Mouse (Mus musculus) liver, embryonic 11.5 days (tissue): ENCODE measurements around the gene Pgam5. TPM values are rescaled to one million over a fixed set of nuclear protein-coding genes. Genes with fewer than 3 reads are reported as not detected.

Source experiments
- ATAC-seq: fragments of 200-750 bp; cut with Nextera tagmentation; replicated peaks from 2 replicates; pipeline ENCODE4 v1.8.0; 2017; ENCODE audit warnings: moderate number of reproducible peaks, mild to moderate bottlenecking, moderate TSS enrichment, moderate library complexity; ENCODE audit not compliant: low FRiP score
- DNase-seq: peaks from one replicate; pipeline ENCODE4 v3.0.0-alpha.2; 2017; ENCODE audit warnings: low spot score
- H3K27ac ChIP-seq: fragments of 300-500 bp; sonication (generic); 2 replicates; pipeline ENCODE4 v1.5.1; 2014; ENCODE audit warnings: mild to moderate bottlenecking, low read depth, low read length, control low read depth
- H3K27me3 ChIP-seq: fragments of 300-500 bp; sonication (generic); replicated peaks from 2 replicates; pipeline ENCODE4 v1.6.1; 2014; ENCODE audit warnings: low read length, mixed read lengths; ENCODE audit not compliant: control insufficient read depth, insufficient read depth
- H3K36me3 ChIP-seq: fragments of 300-500 bp; sonication (generic); 2 replicates; pipeline ENCODE4 v1.6.1; 2014; ENCODE audit warnings: mild to moderate bottlenecking, low read length, moderate library complexity, mixed read lengths; ENCODE audit not compliant: control insufficient read depth, insufficient read depth
- H3K4me1 ChIP-seq: fragments of 300-500 bp; sonication (generic); replicated peaks from 2 replicates; pipeline ENCODE4 v1.6.1; 2014; ENCODE audit warnings: low read length, mixed read lengths; ENCODE audit not compliant: control insufficient read depth, insufficient read depth
- H3K4me2 ChIP-seq: fragments of 300-500 bp; sonication (generic); 2 replicates; pipeline ENCODE4 v1.6.1; 2014; ENCODE audit warnings: mild to moderate bottlenecking, control low read depth, moderate library complexity
- H3K4me3 ChIP-seq: fragments of 300-500 bp; sonication (generic); 2 replicates; pipeline ENCODE4 v1.5.1; 2014; ENCODE audit warnings: low read depth, low read length, control low read depth
- H3K9ac ChIP-seq: fragments of 300-500 bp; sonication (generic); 2 replicates; pipeline ENCODE4 v1.6.1; 2014; ENCODE audit warnings: low read depth, low read length, control low read depth
- H3K9me3 ChIP-seq: fragments of 300-500 bp; sonication (generic); 2 replicates; pipeline ENCODE4 v1.6.1; 2016; ENCODE audit warnings: low read length, inconsistent platforms, mixed read lengths; ENCODE audit not compliant: control insufficient read depth
- WGBS: fragments of 180-500 bp; shearing (Covaris S2); extraction: QIAGEN DNeasy Blood & Tissue Kit; methylation state at CpG from one replicate; pipeline ENCODE4 v1.1.7; 2014; 5-methylcytosine and 5-hydroxymethylcytosine counted together
- polyA plus RNA-seq: library from polyadenylated mRNA; unstranded; fragments of >200 nt; fragmentation: Nextera tagmentation; extraction: Ambion mirVana; gene quantifications from 2 replicates; pipeline ENCODE4 v1.2.1, GENCODE M21; 2014

The Pgam5 gene
- polyA plus RNA-seq, 1 experiment from 2014 or later = 78.2 TPM

GRCm38 (mm10) chr5:110266941-110267340, 2.8 kb downstream of the Pgam5 start:
- Histone ChIP-seq H3K4me1 (peaks cover 7% of the 10 kb centered on the region), H3K27ac (no peak overlapping the region), H3K9ac (no peak overlapping the region), H3K4me3 (no peak overlapping the region), H3K9me3 (no peaks in the 10 kb centered on the region), H3K4me2 (no peak overlapping the region), H3K36me3 (peaks cover 25% of the 10 kb centered on the region), H3K27me3 (no peaks in the 10 kb centered on the region)
- WGBS = 87% methylated on average over 4 of the region's 4 CpGs
- ATAC-seq (no peak), DNase-seq (no peak)

- no peak overlapping the region for H3K4me3 ChIP-seq
- H3K9ac ChIP-seq = no peak overlapping the region
- ATAC-seq (no peak), DNase-seq (no peak)
- H3K27me3 ChIP-seq = no peaks in the 10 kb centered on the region
- H3K27ac ChIP-seq = no peak overlapping the region
- no peak overlapping the region for H3K4me2 ChIP-seq
- H3K9me3 ChIP-seq = no peaks in the 10 kb centered on the region
- H3K36me3 ChIP-seq = peaks cover 52% of the 10 kb centered on the region
- WGBS = 79% methylated on average over 2 of the region's 2 CpGs
- H3K4me1 ChIP-seq = no peaks in the 10 kb centered on the region
Observed at GRCm38 (mm10) chr5:110244091-110244490, 25.6 kb downstream of the Pgam5 start.

DNA sequence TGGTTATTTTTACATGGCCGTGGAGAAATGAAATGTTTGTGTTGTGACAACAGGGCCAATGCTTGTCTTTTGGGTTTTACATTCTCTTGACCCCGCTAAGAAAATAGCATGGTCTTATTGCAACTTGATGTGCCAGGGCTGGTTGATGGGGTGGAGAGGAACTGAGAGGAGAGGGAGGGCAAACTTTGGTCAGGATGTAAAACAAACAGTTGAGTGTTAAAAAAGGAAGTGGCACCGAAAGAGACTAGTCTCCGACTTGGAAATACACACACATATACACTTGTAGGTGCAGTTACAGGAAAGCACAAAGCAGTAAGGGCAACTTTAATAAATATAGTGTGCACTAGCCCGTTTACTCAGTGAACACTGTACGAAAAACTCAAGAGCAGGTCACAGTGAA, 37.4 kb downstream of the Pgam5 start:
- DNase-seq (no peak), ATAC-seq (no peak)
- Histone ChIP-seq H3K4me3 (peak overlapping the region; percentile 96), H3K36me3 (peaks cover 9% of the 10 kb centered on the region), H3K4me2 (peak overlapping the region; percentile 77), H3K27me3 (no peaks in the 10 kb centered on the region), H3K4me1 (peaks cover 8% of the 10 kb centered on the region), H3K9me3 (no peaks in the 10 kb centered on the region), H3K9ac (no peak overlapping the region), H3K27ac (no peak overlapping the region)
- WGBS = 69% methylated on average over 6 of the region's 6 CpGs

DNA sequence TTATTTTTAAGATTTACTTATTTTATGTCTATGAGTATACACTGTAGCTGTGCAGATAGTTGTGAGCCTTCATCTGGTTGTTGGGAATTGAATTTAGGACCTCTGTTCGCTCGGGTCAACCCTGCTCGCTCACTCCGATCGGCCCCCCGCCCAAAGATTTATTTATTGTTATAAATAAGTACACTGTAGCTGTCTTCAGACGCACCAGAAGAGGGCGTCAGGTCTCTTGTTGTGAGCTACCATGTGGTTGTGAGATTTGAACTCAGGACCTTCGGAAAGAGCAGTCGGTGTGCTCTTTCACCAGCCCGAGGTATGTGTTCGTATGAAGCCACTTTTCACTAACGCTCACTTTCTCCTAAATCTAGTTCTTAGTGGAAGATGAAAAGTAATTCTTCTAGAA, 38.1 kb downstream of the Pgam5 start:
- ATAC-seq (0 out of 2 replicates have a peak, but pooled peaks have one; percentile 4), DNase-seq (no peak)
- WGBS = 35% methylated on average over 13 of the region's 13 CpGs
- H3K4me2 ChIP-seq = peak overlapping the region; percentile 77
- no peaks in the 10 kb centered on the region for H3K9me3 ChIP-seq
- H3K27ac ChIP-seq = peak overlapping the region; percentile 96; the same call in 1 of the 2 replicates
- no peaks in the 10 kb centered on the region for H3K27me3 ChIP-seq
- H3K4me3 ChIP-seq = peak overlapping the region; percentile 96
- peaks cover 8% of the 10 kb centered on the region for H3K36me3 ChIP-seq
- peak overlapping the region; percentile 94 for H3K9ac ChIP-seq
- H3K4me1 ChIP-seq = peaks cover 8% of the 10 kb centered on the region

- H3K4me3 ChIP-seq = peak within 1 kb of the TSS; percentile 96
- ATAC-seq (peak; percentile 94), DNase-seq (peak; percentile 94)
- H3K4me2 ChIP-seq = peak within 1 kb of the TSS; percentile 77
- peaks cover 8% of the 10 kb centered on the region for H3K36me3 ChIP-seq
- H3K27me3 ChIP-seq = no peaks in the 10 kb centered on the region
- H3K9me3 ChIP-seq = no peaks in the 10 kb centered on the region
- peaks cover 8% of the 10 kb centered on the region for H3K4me1 ChIP-seq
- H3K9ac ChIP-seq = peak within 1 kb of the TSS; percentile 94
- H3K27ac ChIP-seq = peak within 1 kb of the TSS; percentile 96
- WGBS = under 1% methylated on average over 81 of the region's 81 CpGs
Observed at GRCm38 (mm10) chr5:110230780-110231461, 38.8 kb downstream of the Pgam5 start, which contains the start of gene Ankle2. TSS of gene Ankle2 (plus strand) at chr5:110231004.

DNA sequence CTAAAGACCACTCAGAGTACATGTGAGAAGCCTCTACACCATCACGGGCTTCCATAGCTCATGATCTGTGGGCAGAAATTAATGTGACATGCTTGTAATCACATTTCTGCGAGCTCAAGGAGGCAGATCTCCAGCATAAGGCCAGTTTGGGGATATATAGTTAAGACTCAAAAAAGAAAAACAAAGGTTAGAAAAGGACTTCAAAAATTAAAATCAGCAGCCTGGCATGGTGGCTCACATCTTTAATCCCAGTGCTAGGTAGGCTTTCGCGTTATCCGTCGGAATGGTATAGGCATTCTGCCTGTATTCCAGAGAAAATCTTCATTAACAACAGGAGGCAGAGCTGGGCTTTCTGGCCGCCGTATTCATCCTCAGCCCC, 39.3 kb downstream of the Pgam5 start:
- Histone ChIP-seq H3K4me3 (peak overlapping the region; percentile 96), H3K4me2 (peak overlapping the region; percentile 77), H3K9ac (peak overlapping the region; percentile 94), H3K9me3 (no peaks in the 10 kb centered on the region), H3K36me3 (peaks cover 8% of the 10 kb centered on the region), H3K27me3 (no peaks in the 10 kb centered on the region), H3K27ac (peak overlapping the region; percentile 96), H3K4me1 (peaks cover 8% of the 10 kb centered on the region)
- DNase-seq (no peak), ATAC-seq (peak; percentile 18; the same call in 1 of the 2 replicates)
- 8% methylated on average over 8 of the region's 8 CpGs for WGBS

GRCm38 (mm10) chr5:110227336-110227883, 42.3 kb downstream of the Pgam5 start:
- H3K4me3 ChIP-seq = no peak overlapping the region
- no peaks in the 10 kb centered on the region for H3K36me3 ChIP-seq
- peaks cover 6% of the 10 kb centered on the region for H3K4me1 ChIP-seq
- ATAC-seq (no peak), DNase-seq (no peak)
- H3K27me3 ChIP-seq = no peaks in the 10 kb centered on the region
- no peak overlapping the region for H3K9ac ChIP-seq
- H3K4me2 ChIP-seq = no peak overlapping the region
- WGBS = 50% methylated on average over 1 of the region's 1 CpGs
- H3K9me3 ChIP-seq = no peaks in the 10 kb centered on the region
- no peak overlapping the region for H3K27ac ChIP-seq

DNA sequence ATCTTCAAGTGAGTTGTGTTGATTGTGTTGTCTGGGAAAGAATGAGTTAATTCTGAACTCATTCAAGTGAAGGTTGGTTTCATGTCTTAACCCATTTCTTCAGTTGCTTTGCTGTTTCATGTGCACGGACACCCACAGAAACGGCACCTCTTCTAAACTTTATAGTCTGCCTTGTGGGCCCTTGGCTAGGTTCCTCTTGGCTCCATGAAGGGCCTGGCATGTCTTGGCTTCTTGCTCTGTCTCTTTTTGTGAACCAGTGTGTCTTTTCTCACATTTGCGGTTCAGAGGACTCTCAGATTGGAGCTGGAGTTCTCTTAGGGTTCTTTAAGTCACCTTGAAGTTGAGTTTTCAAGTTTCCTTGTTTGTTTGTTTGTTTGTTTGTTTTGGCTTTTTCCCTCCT, 44.7 kb downstream of the Pgam5 start:
- WGBS = 92% methylated on average over 3 of the region's 3 CpGs
- Histone ChIP-seq H3K4me2 (no peak overlapping the region), H3K27ac (no peak overlapping the region), H3K9ac (no peak overlapping the region), H3K27me3 (no peaks in the 10 kb centered on the region), H3K9me3 (no peaks in the 10 kb centered on the region), H3K36me3 (peaks cover 14% of the 10 kb centered on the region), H3K4me3 (no peak overlapping the region), H3K4me1 (no peaks in the 10 kb centered on the region)
- DNase-seq (no peak), ATAC-seq (no peak)

DNA sequence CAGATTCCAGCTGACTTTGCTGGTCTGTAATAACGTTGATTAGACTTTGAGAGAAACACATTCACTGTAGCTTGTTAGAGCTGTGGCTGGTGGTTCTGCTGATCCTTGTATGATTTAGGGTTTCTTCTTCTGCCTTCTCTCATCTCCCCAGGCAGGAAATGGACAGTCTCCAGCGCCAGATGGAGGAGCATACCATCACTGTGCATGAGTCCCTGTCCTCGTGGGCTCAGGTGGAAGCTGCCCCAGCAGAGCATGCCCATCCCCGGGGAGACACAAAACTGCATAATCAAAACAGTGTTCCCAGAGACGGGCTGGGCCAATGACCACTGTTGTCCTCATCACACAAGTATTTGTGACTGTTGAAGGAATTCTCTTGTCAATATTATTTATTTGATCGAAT, 47.0 kb downstream of the Pgam5 start:
- H3K9ac ChIP-seq = no peak overlapping the region
- DNase-seq (no peak), ATAC-seq (no peak)
- 85% methylated on average over 6 of the region's 6 CpGs for WGBS
- H3K27me3 ChIP-seq = no peaks in the 10 kb centered on the region
- H3K4me1 ChIP-seq = no peaks in the 10 kb centered on the region
- H3K4me3 ChIP-seq = no peak overlapping the region
- H3K9me3 ChIP-seq = no peaks in the 10 kb centered on the region
- peaks cover 20% of the 10 kb centered on the region for H3K36me3 ChIP-seq
- no peak overlapping the region for H3K4me2 ChIP-seq
- H3K27ac ChIP-seq = no peak overlapping the region
